Mouse (Mus musculus): Measurements from ENCODE around the gene Nectin1.

DNA sequence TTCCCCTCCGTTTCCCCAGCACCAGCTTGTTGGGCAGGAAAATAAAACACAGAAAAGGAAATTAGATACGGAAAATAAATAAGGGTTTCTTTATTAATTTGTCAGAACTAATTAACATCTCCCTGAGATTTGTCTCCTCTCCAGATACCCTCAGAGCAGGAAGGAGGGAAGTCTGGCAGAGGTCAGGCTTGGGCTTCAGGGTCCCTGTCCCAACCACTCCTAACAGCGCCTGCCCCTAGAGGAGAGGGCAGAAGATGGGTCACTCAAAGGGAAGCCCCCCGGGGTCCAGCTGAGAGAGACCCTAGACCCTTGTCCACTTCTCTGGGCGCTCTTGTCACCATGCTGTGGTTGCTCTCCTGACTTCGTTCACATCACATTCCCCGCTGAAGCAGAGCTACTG is 25.4 kb downstream of the Nectin1 start:
- TF ChIP-seq TBP (conservative IDR thresholded peaks at IDR 0.05; ENCODE audit: low read depth, low read length) (no peak), MAX (IDR thresholded peaks at IDR 0.05; ENCODE audit: low read length) (no peak), POLR2A (IDR thresholded peaks at IDR 0.05; ENCODE audit: low read depth, low read length) (no peak), MYC (IDR thresholded peaks at IDR 0.05; ENCODE audit: low read depth, low read length) (no peak), CTCF (conservative IDR thresholded peaks at IDR 0.05 in 1 of 2, IDR thresholded peaks at IDR 0.05 in 1 of 2; ENCODE audit: low read depth in 2 of 2, low read length in 2 of 2) (no peak), USF1 (IDR thresholded peaks at IDR 0.05; ENCODE audit: low read depth, low read length) (no peak), TCF12 (IDR thresholded peaks at IDR 0.05; ENCODE audit: low read depth, low read length) (no peak), USF2 (conservative IDR thresholded peaks at IDR 0.05; ENCODE audit: low read depth, low read length) (no peak), IRF4 (IDR thresholded peaks at IDR 0.05; ENCODE audit: low read depth, low read length) (no peak)
